Mouse (Mus musculus) E14TG2a.4 (cell line): Measurements from ENCODE around the gene Rybp.

ENCODE experiments used
- CTCF ChIP-seq: conservative IDR thresholded peaks from 2 replicates; pipeline ENCODE4 v1.5.1; 2014; ENCODE audit warnings: low read length
- NANOG ChIP-seq: IDR thresholded peaks from 2 replicates; pipeline ENCODE4 v1.6.1; 2014; ENCODE audit warnings: borderline replicate concordance, low read length, mixed read lengths

GRCm38 (mm10) chr6:100332479-100332878, 45.2 kb upstream of the Rybp start:
- TF ChIP-seq CTCF (no peak), NANOG (no peak)
